Mouse (Mus musculus): ENCODE results near the gene Abhd14b. TPM values are rescaled to one million over a fixed set of nuclear protein-coding genes. Genes with fewer than 3 reads are reported as not detected.
A peak's percentile ranks its signal among the peaks of the same experiment; 100 is the strongest.

Gene Abhd14b
- polyA plus RNA-seq, 1 experiment from 2014 or later: 28.3 TPM

GRCm38 (mm10) chr9:106409096-106409495 is 38.2 kb upstream of the Abhd14b start:
- Histone ChIP-seq H3K4me2 (ENCODE audit: low read depth, low read length) (no peak overlapping the region), H3K27me3 (ENCODE audit: control insufficient read depth, insufficient read depth, low read length) (no peaks in the 10 kb centered on the region), H3K9me3 (replicated peaks; ENCODE audit: control insufficient read depth, low read length) (no peaks in the 10 kb centered on the region), H3K4me1 (ENCODE audit: control insufficient read depth, insufficient read depth, low read length) (peaks cover 6% of the 10 kb centered on the region; the same call in 1 of the 2 replicates), H3K36me3 (ENCODE audit: control insufficient read depth, insufficient read depth, low read length) (no peaks in the 10 kb centered on the region), H3K9ac (ENCODE audit: low read length) (no peak overlapping the region), H3K4me3 (replicated peaks; ENCODE audit: low read length) (no peak overlapping the region), H3K27ac (ENCODE audit: low read length) (no peak overlapping the region)
- 92% methylated on average over 4 of the region's 4 CpGs for WGBS
- ATAC-seq (ENCODE audit: insufficient read depth, low FRiP score): no peak

- Histone ChIP-seq H3K9me3 (replicated peaks; ENCODE audit: control insufficient read depth, low read length) (no peaks in the 10 kb centered on the region), H3K4me3 (replicated peaks; ENCODE audit: low read length) (no peak overlapping the region), H3K4me1 (ENCODE audit: control insufficient read depth, insufficient read depth, low read length) (peaks cover 6% of the 10 kb centered on the region; the same call in 1 of the 2 replicates), H3K36me3 (ENCODE audit: control insufficient read depth, insufficient read depth, low read length) (no peaks in the 10 kb centered on the region), H3K27ac (ENCODE audit: low read length) (no peak overlapping the region), H3K4me2 (ENCODE audit: low read depth, low read length) (no peak overlapping the region), H3K27me3 (ENCODE audit: control insufficient read depth, insufficient read depth, low read length) (no peaks in the 10 kb centered on the region), H3K9ac (ENCODE audit: low read length) (no peak overlapping the region)
- ATAC-seq (ENCODE audit: insufficient read depth, low FRiP score): no peak
- 76% methylated on average over 2 of the region's 2 CpGs for WGBS
Observed at GRCm38 (mm10) chr9:106410086-106410650, 37.1 kb upstream of the Abhd14b start.

GRCm38 (mm10) chr9:106411091-106411594 is 36.1 kb upstream of the Abhd14b start:
- Histone ChIP-seq H3K36me3 (ENCODE audit: control insufficient read depth, insufficient read depth, low read length) (no peaks in the 10 kb centered on the region), H3K4me1 (ENCODE audit: control insufficient read depth, insufficient read depth, low read length) (peaks cover 6% of the 10 kb centered on the region; the same call in 1 of the 2 replicates), H3K9ac (ENCODE audit: low read length) (no peak overlapping the region), H3K4me3 (replicated peaks; ENCODE audit: low read length) (no peak overlapping the region), H3K27ac (ENCODE audit: low read length) (no peak overlapping the region), H3K27me3 (ENCODE audit: control insufficient read depth, insufficient read depth, low read length) (no peaks in the 10 kb centered on the region), H3K4me2 (ENCODE audit: low read depth, low read length) (no peak overlapping the region), H3K9me3 (replicated peaks; ENCODE audit: control insufficient read depth, low read length) (no peaks in the 10 kb centered on the region)
- 45% methylated on average over 9 of the region's 9 CpGs for WGBS
- no peak for ATAC-seq (ENCODE audit: insufficient read depth, low FRiP score)

- no peak for ATAC-seq (ENCODE audit: insufficient read depth, low FRiP score)
- 66% methylated on average over 6 of the region's 6 CpGs for WGBS
Observed at GRCm38 (mm10) chr9:106411729-106412128, 35.5 kb upstream of the Abhd14b start.

GRCm38 (mm10) chr9:106412210-106412609 is 35.0 kb upstream of the Abhd14b start:
- Histone ChIP-seq H3K27ac (ENCODE audit: low read length) (no peak overlapping the region), H3K4me2 (ENCODE audit: low read depth, low read length) (no peak overlapping the region), H3K27me3 (ENCODE audit: control insufficient read depth, insufficient read depth, low read length) (no peaks in the 10 kb centered on the region), H3K4me3 (replicated peaks; ENCODE audit: low read length) (no peak overlapping the region), H3K9ac (ENCODE audit: low read length) (no peak overlapping the region), H3K4me1 (ENCODE audit: control insufficient read depth, insufficient read depth, low read length) (peaks cover 3% of the 10 kb centered on the region; the same call in 1 of the 2 replicates), H3K9me3 (replicated peaks; ENCODE audit: control insufficient read depth, low read length) (no peaks in the 10 kb centered on the region), H3K36me3 (ENCODE audit: control insufficient read depth, insufficient read depth, low read length) (no peaks in the 10 kb centered on the region)
- WGBS: 80% methylated on average over 3 of the region's 3 CpGs
- ATAC-seq (ENCODE audit: insufficient read depth, low FRiP score): no peak

More at GRCm38 (mm10) chr9:106411729-106412128, 35.5 kb upstream of the Abhd14b start:
- Histone ChIP-seq H3K9ac (ENCODE audit: low read length) (no peak overlapping the region), H3K27ac (ENCODE audit: low read length) (no peak overlapping the region), H3K4me1 (ENCODE audit: control insufficient read depth, insufficient read depth, low read length) (peaks cover 3% of the 10 kb centered on the region; the same call in 1 of the 2 replicates), H3K4me3 (replicated peaks; ENCODE audit: low read length) (no peak overlapping the region), H3K9me3 (replicated peaks; ENCODE audit: control insufficient read depth, low read length) (no peaks in the 10 kb centered on the region), H3K4me2 (ENCODE audit: low read depth, low read length) (no peak overlapping the region), H3K27me3 (ENCODE audit: control insufficient read depth, insufficient read depth, low read length) (no peaks in the 10 kb centered on the region), H3K36me3 (ENCODE audit: control insufficient read depth, insufficient read depth, low read length) (no peaks in the 10 kb centered on the region)

GRCm38 (mm10) chr9:106413606-106414005 is 33.7 kb upstream of the Abhd14b start:
- 84% methylated on average over 5 of the region's 5 CpGs for WGBS
- Histone ChIP-seq H3K4me2 (ENCODE audit: low read depth, low read length) (no peak overlapping the region), H3K9me3 (replicated peaks; ENCODE audit: control insufficient read depth, low read length) (no peaks in the 10 kb centered on the region), H3K4me3 (replicated peaks; ENCODE audit: low read length) (no peak overlapping the region), H3K4me1 (ENCODE audit: control insufficient read depth, insufficient read depth, low read length) (peaks cover 15% of the 10 kb centered on the region), H3K36me3 (ENCODE audit: control insufficient read depth, insufficient read depth, low read length) (no peaks in the 10 kb centered on the region), H3K27ac (ENCODE audit: low read length) (no peak overlapping the region), H3K9ac (ENCODE audit: low read length) (no peak overlapping the region), H3K27me3 (ENCODE audit: control insufficient read depth, insufficient read depth, low read length) (no peaks in the 10 kb centered on the region)
- no peak for ATAC-seq (ENCODE audit: insufficient read depth, low FRiP score)

GRCm38 (mm10) chr9:106416826-106417225 is 30.4 kb upstream of the Abhd14b start:
- H3K4me2 ChIP-seq (ENCODE audit: low read depth, low read length): no peak overlapping the region
- no peaks in the 10 kb centered on the region for H3K9me3 ChIP-seq (replicated peaks; ENCODE audit: control insufficient read depth, low read length)
- no peaks in the 10 kb centered on the region; the same call in 1 of the 2 replicates for H3K27me3 ChIP-seq (ENCODE audit: control insufficient read depth, insufficient read depth, low read length)
- no peaks in the 10 kb centered on the region for H3K36me3 ChIP-seq (ENCODE audit: control insufficient read depth, insufficient read depth, low read length)
- no peak overlapping the region for H3K9ac ChIP-seq (ENCODE audit: low read length)
- no peak overlapping the region for H3K4me3 ChIP-seq (replicated peaks; ENCODE audit: low read length)
- no peak for ATAC-seq (ENCODE audit: insufficient read depth, low FRiP score)
- no peak overlapping the region for H3K27ac ChIP-seq (ENCODE audit: low read length)
- 86% methylated on average over 6 of the region's 6 CpGs for WGBS
- H3K4me1 ChIP-seq (ENCODE audit: control insufficient read depth, insufficient read depth, low read length): peaks cover 31% of the 10 kb centered on the region

- peak overlapping the region; percentile 52 for H3K9ac ChIP-seq (ENCODE audit: low read length)
- H3K36me3 ChIP-seq (ENCODE audit: control insufficient read depth, insufficient read depth, low read length): no peaks in the 10 kb centered on the region
- H3K27ac ChIP-seq (ENCODE audit: low read length): no peak overlapping the region; the same call in 1 of the 2 replicates
- peaks cover 31% of the 10 kb centered on the region for H3K4me1 ChIP-seq (ENCODE audit: control insufficient read depth, insufficient read depth, low read length)
- peak overlapping the region; percentile 31 for H3K4me3 ChIP-seq (replicated peaks; ENCODE audit: low read length)
- H3K9me3 ChIP-seq (replicated peaks; ENCODE audit: control insufficient read depth, low read length): no peaks in the 10 kb centered on the region
- 15% methylated on average over 29 of the region's 29 CpGs for WGBS
- peak overlapping the region; percentile 69 for H3K4me2 ChIP-seq (ENCODE audit: low read depth, low read length)
- H3K27me3 ChIP-seq (ENCODE audit: control insufficient read depth, insufficient read depth, low read length): no peaks in the 10 kb centered on the region; the same call in 1 of the 2 replicates
- ATAC-seq (ENCODE audit: insufficient read depth, low FRiP score): peak; percentile 74; the same call in 1 of the 2 replicates
Observed at GRCm38 (mm10) chr9:106417841-106418625, 29.2 kb upstream of the Abhd14b start.

- peak overlapping the region; percentile 37 for H3K9ac ChIP-seq (ENCODE audit: low read length)
Observed at GRCm38 (mm10) chr9:106420608-106421007, 26.7 kb upstream of the Abhd14b start.

More at GRCm38 (mm10) chr9:106420608-106421007, 26.7 kb upstream of the Abhd14b start:
- peaks cover 31% of the 10 kb centered on the region for H3K4me1 ChIP-seq (ENCODE audit: control insufficient read depth, insufficient read depth, low read length)
- H3K27ac ChIP-seq (ENCODE audit: low read length): no peak overlapping the region
- WGBS: 2% methylated on average over 2 of the region's 2 CpGs
- no peak overlapping the region for H3K4me3 ChIP-seq (replicated peaks; ENCODE audit: low read length)
- no peaks in the 10 kb centered on the region; the same call in 1 of the 2 replicates for H3K27me3 ChIP-seq (ENCODE audit: control insufficient read depth, insufficient read depth, low read length)
- 0 out of 2 replicates have a peak overlapping the region, but pooled peaks have one; percentile 19 for H3K4me2 ChIP-seq (ENCODE audit: low read depth, low read length)
- H3K36me3 ChIP-seq (ENCODE audit: control insufficient read depth, insufficient read depth, low read length): no peaks in the 10 kb centered on the region
- ATAC-seq (ENCODE audit: insufficient read depth, low FRiP score): no peak
- H3K9me3 ChIP-seq (replicated peaks; ENCODE audit: control insufficient read depth, low read length): no peaks in the 10 kb centered on the region
